Mouse (Mus musculus) ES-E14 (cell line): ENCODE measurements around the gene Galns.

Experiments used
- CHD2 ChIP-seq: IDR thresholded peaks from 2 replicates; pipeline ENCODE4 v1.6.1; 2014; ENCODE audit warnings: mild to moderate bottlenecking, low read depth, low read length, inconsistent platforms
- MAFK ChIP-seq: IDR thresholded peaks from 2 replicates; pipeline ENCODE4 v1.6.1; 2014; ENCODE audit warnings: mild to moderate bottlenecking, low read depth, low read length, inconsistent platforms; ENCODE audit not compliant: insufficient read depth
- ZC3H11A ChIP-seq: IDR thresholded peaks from 2 replicates; pipeline ENCODE4 v1.6.1; 2012; ENCODE audit warnings: low read depth, mild to moderate bottlenecking, inconsistent platforms, low read length, borderline replicate concordance

GRCm38 (mm10) chr8:122654768-122655167 lies 43.5 kb upstream of the Galns start:
- TF ChIP-seq ZC3H11A = no peak
- TF ChIP-seq CHD2 = no peak
- TF ChIP-seq MAFK = no peak
